Mouse (Mus musculus) mature B cell (primary cell): ENCODE results near the gene Mrps16.

Experiments
- in situ Hi-C: fragments of 300-500 bp; cut with MboI; formaldehyde crosslinking; loops from 2 replicates; pipeline ENCODE4 v1.14.3; 2019

Mrps16 gene

DNA sequence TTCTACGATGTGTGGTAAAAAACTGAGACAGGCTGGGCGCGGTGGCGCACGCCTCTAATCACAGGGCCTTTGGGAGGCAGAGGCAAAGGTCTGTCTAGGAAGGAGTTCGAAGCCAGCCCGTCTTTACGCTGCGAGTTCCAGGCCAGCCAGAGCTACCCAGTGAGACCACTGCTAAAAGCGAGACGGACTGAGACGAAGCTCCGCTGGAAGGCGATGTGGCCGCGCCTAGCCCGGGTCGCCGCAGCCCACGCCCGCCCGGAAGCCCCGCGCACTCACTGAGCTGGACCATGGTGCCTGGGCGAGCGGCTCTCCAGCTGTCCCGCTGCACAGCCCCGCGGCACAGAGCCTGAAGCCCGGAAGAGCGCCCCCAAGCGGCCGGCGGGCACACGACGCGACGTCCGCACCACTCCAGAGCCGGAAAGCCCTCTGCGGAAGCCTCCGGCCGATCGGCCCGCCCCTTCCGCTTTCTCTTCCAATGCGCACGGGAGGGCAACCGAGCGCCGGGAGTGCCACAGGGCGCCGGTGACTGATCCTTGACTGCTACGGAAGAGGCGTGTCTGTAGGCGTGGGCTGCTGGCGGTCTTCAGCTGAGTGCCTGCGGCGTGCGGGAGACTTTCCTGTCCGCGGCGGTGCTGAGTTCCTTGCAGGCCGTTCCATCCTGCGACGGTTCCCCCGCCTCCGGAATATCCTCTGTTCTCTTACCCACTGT is at the start of gene Mrps16:
Mrps16 (minus strand) TSS at position 430 of the 709 bp plus-strand sequence.
- in situ Hi-C loops = no loop called here

- in situ Hi-C loops = no loop called here
These were observed 48.8 kb upstream of the Mrps16 start for GRCm38 (mm10) chr14:20442252-20442651.

GRCm38 (mm10) chr14:20436976-20437375 is 43.5 kb upstream of the Mrps16 start:
- in situ Hi-C loops = no loop called here

DNA sequence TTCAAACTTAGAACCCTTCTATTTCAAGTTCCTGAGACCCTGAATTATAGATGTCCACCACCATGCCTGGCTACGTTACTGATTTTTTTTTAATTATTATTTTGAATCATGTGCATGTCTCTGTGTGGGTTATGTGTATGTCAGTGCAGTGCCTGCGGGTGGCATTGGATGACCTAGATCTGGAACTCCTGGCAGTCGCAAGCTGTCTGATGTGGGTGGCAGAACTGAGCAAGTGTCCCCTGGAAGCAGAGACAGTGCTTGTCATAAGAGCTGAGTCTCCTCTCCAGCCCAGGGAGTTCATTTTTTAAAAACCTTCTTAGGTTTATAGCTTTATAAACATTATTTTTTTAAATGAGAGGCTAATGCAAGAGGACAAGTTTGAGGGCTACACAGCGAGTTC is 39.0 kb upstream of the Mrps16 start:
- in situ Hi-C loops = no loop called here

DNA sequence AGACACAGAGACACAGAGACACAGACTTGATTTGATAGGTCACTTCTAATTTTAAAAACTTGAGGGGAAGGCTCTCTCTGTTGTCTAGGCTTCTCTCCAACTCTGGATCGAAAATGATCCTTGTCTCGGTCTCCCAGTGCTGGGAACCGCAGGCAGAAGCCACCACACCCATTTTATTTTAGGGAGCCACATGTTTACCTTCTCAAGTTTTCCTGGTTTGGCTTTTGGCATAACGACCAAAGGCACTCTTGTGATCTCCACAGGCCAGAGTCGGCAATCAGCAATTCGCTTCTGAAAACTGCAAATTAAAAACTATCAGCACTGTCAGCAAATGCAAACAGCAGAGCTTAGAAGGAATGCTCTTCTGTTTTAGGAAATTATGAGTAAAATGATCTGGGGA is 38.3 kb upstream of the Mrps16 start:
- in situ Hi-C loops = no loop called here

GRCm38 (mm10) chr14:20429833-20430232 is 36.4 kb upstream of the Mrps16 start:
- in situ Hi-C loops = no loop called here

GRCm38 (mm10) chr14:20428593-20428992 is 35.2 kb upstream of the Mrps16 start:
- in situ Hi-C loops = no loop called here

GRCm38 (mm10) chr14:20423046-20423445 is 29.6 kb upstream of the Mrps16 start:
- in situ Hi-C loops = no loop called here

GRCm38 (mm10) chr14:20422257-20422656 is 28.8 kb upstream of the Mrps16 start:
- in situ Hi-C loops = no loop called here

DNA sequence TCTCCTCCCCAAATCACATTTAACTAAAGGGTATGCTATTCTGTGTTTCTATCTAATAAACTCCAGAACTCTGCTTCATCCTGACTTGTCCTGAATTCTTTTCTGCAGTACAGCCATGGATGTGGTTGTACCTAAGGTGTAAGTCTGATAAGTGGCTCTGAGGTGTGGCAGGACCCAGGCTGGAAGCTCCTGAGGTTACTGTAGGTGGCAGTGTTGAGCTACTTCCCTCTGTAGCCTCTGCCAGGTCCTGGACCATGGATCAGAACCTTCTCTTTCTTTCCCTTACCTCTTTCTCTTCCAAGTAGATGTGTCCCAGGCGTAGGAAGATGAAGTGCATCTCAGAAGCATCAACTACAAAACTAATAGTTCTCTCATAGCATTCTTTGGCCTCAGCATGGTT is 6.6 kb upstream of the Mrps16 start:
- in situ Hi-C loops = no loop called here

GRCm38 (mm10) chr14:20398864-20399263 is 5.4 kb upstream of the Mrps16 start:
- in situ Hi-C loops = no loop called here

DNA sequence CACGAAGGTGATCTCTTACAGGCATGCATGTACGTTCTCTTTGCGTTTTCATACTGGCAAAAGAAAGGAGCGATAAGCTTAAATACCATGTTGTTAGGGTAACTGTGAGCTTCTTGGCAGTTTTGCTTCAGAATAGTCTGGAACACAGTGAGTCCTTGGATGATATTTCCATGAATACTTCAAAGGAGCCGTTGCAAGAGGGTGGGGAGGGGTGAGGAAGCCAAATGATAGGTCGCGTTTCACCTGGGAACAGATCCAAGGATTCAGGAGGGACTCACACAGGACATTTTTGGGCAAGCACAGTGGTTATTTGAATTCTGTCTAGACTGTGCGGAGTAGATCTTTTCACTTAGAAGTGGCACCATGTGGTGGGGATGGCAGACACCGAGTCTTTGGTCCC is 3.8 kb upstream of the Mrps16 start:
- in situ Hi-C loops = no loop called here

DNA sequence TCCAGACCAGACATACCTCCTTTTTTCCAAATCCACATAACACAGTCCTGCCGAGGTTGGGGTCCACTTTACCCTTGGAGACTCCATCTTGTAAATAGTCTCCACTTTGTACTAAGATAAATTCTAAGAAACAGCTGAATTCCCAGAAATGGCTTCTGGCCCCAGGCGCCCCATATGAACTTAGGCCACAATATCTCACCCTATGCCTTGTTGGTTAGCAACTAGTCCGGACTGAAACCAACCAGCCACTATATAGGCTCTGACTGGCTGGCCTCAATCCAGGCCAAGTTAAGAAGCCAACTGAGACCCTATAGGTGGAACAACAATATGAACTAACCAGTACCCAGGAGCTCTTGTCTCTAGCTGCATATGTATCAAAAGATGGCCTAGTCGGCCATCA is 1.1 kb downstream of the Mrps16 start:
- in situ Hi-C loops = no loop called here

DNA sequence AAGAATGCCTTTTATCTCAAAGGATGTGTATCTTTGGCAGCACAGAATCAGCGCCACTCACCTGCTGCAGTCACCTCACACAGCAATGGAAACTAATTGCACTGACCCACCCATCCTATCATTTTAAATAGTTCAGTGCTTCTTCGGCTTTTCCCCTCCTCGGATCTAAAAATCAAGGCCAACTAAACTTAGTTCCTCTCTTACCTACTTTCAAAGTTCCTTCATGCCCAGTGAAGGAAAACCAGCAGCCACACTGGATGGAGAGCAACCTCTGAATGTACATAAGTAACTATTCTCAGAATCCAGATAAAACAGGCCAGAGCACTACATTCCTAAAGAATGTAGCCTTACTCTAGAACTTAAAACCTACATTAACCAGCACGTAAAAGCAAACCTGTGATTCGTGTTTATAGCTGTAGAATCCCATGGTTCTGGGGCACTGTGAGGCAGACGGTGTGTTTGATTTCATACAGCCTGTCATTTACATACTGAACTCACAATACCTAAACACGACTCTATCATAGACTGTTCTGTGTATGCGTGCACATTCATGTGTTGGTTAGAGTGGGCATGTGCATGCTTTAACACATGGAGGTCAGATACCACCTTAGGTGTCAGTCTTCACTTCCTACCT is 3.9 kb downstream of the Mrps16 start:
- in situ Hi-C loops = loop anchor here (5.0 kb wide), 1 partner anchor 42 kb away; the partner anchor contains the start of genes Ecd and Fam149b

DNA sequence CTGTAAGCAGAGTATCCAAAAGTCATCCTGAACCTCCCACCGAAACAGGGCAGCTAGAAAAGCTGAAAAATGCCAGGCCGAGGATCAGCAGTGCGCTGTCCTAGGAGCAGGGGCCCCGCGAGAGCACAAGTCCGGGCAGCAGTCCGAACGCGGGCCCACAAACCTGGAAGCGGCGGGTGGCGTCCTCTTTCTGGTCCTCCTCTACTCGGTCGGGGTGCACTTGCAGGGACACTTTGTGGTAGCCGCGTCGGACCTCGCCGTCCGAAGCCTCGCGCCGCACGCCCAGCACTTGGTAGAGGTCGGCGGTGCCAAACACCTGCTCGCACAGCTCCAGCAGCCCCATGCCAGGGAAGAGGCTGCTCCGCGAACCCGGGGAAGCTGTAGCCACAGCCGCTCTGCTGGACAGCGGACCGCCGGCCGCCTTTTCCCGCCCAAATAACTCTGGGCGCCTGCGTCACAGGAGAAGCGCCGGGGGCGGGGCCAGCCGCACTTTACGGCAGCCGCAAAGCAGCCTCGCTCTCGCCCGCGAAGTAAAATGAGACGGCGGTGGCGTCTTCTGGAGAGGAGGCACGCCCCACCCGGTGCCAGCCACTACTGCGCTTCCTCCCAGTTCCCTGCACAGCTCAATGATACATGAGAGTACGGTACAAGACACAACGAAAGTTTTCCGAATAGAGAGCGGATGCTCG is 4.8 kb downstream of the Mrps16 start, which contains the start of gene Dnajc9:
Dnajc9 (minus strand) TSS at position 470 of the 689 bp plus-strand sequence.
- in situ Hi-C loops = loop anchor here (5.0 kb wide), 1 partner anchor 41 kb away; the partner anchor contains the start of genes Ecd and Fam149b

DNA sequence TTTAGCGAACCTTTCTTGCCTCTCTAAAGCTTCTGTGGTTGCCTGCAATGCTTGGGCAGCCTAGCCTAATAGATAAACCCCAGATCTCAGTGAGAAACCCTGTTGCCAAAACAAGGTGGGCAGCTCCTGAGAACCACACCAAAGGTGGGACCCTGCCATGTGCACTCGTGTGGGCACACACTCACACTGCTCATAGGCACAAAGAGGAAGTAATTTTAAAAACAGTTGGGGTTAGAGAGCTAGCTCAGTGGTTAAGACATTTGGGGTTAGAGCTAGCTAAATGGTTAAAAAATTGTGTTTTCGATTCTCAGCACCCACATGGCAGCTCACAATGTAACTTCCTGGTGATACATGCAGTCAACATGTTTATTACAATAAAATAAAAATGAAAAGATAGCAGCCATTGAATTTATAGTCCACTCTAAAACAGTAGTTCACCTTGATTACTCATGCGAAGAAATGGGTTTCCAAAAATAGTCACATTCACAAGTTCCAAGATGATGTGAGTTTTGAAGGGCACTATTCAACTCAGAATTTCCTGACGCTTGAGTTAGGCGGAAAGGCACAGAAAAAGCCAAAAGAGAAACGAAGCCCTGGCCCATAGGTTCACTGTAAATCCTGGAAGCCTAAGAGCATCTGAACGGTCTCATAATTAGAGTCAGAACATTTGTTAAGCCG is 13.5 kb downstream of the Mrps16 start:
- in situ Hi-C loops = no loop called here

- in situ Hi-C loops = no loop called here
These were observed 14.3 kb downstream of the Mrps16 start for GRCm38 (mm10) chr14:20379087-20379640.

DNA sequence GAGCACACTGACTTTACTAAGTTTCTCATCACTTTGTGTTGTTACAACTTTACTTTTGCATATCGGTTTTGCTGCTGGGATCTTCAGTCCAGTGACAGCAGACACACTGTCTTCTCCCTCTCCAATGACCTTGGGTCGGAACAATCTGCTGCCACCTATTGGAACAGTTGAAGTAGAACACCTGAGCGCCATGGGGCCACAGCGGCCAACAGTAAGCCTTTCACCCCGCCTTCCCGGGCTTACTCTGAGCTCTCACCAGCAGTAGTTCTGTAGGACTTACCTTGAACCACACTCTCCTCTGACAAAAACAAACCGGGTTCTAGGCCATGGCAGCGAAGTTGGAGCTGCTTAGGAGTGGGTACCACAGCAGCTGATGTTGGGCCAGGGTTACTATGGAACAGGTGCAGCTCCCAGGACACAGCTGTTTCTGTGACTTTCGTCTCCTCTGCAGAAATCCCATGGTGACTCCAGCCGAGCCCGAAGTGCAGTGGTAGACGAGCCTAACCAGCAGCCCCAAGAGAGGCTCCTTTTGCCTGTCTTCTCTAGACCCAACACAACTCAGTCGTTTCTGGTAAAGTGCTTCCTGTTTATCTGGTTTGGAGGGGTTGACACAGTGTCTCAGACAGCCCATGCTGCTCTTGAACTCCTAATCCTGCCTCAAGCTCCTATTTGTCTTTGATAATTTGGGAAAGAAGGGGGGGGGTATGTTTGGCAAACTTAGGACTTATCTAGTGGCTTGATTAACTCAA is 14.9 kb downstream of the Mrps16 start:
- in situ Hi-C loops = no loop called here

DNA sequence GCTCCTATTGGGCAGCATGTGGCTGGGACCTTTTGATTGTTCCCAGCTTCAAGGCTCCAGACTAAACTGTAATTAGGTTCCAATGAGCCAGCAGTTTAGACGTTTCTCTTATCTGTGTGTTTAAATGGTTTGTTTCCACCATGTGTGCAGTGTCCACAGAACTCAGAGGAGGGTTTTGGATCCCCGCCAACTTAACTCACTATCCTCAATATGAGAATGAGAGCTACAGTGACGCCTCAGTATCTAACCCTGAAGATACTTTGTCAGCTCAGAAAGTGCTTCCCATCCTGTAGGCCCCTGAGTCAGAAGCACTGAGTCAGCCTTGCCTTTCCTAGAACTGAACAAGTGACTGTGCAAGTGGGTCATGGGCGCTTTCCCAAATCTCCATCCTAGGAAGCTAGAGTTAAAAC is 16.3 kb downstream of the Mrps16 start:
- in situ Hi-C loops = no loop called here

- in situ Hi-C loops = no loop called here
These were observed 21.6 kb downstream of the Mrps16 start for GRCm38 (mm10) chr14:20371854-20372253.

- in situ Hi-C loops = no loop called here
These were observed 22.6 kb downstream of the Mrps16 start for GRCm38 (mm10) chr14:20370798-20371197.
